Mouse (Mus musculus) lung, embryonic 15.5 days (tissue): ENCODE data around the gene Tmem38b. TPM values are rescaled to one million over a fixed set of nuclear protein-coding genes. Genes with fewer than 3 reads are reported as not detected.

ENCODE experiments used
- ATAC-seq: fragments of 200-750 bp; cut with Nextera tagmentation; 2 replicates; pipeline ENCODE4 v1.8.0; 2017; ENCODE audit warnings: moderate number of reproducible peaks, borderline replicate concordance; ENCODE audit not compliant: low FRiP score, low TSS enrichment; ENCODE audit errors: extremely low read depth
- H3K27ac ChIP-seq: fragments of 300-500 bp; sonication (generic); 2 replicates; pipeline ENCODE4 v1.5.1; 2015; ENCODE audit warnings: moderate library complexity, mild to moderate bottlenecking, inconsistent platforms
- H3K27me3 ChIP-seq: fragments of 300-500 bp; sonication (generic); 2 replicates; pipeline ENCODE4 v1.6.1; 2015; ENCODE audit warnings: inconsistent platforms
- H3K36me3 ChIP-seq: fragments of 300-500 bp; sonication (generic); 2 replicates; pipeline ENCODE4 v1.6.1; 2015; ENCODE audit warnings: inconsistent platforms
- H3K4me1 ChIP-seq: fragments of 300-500 bp; sonication (generic); 2 replicates; pipeline ENCODE4 v1.6.1; 2015; ENCODE audit warnings: inconsistent platforms
- H3K4me2 ChIP-seq: fragments of 300-500 bp; sonication (generic); 2 replicates; pipeline ENCODE4 v1.6.1; 2015; ENCODE audit warnings: inconsistent platforms, mild to moderate bottlenecking, moderate library complexity
- H3K4me3 ChIP-seq: fragments of 300-500 bp; sonication (generic); 2 replicates; pipeline ENCODE4 v1.5.1; 2015; ENCODE audit warnings: mild to moderate bottlenecking, inconsistent platforms
- H3K9ac ChIP-seq: fragments of 300-500 bp; sonication (generic); 2 replicates; pipeline ENCODE4 v1.6.1; 2015; ENCODE audit warnings: inconsistent platforms
- H3K9me3 ChIP-seq: fragments of 300-500 bp; sonication (generic); 2 replicates; pipeline ENCODE4 v1.6.1; 2016; ENCODE audit warnings: inconsistent platforms
- WGBS: fragments of 180-500 bp; shearing (Covaris S2); methylation state at CpG from one replicate; pipeline ENCODE4 v1.1.7; 2015; 5-methylcytosine and 5-hydroxymethylcytosine counted together
- polyA plus RNA-seq: library from polyadenylated mRNA; unstranded; fragments of >200 nt; fragmentation: Nextera tagmentation; extraction: Ambion mirVana; gene quantifications from 2 replicates; pipeline ENCODE4 v1.2.1, GENCODE M21; 2015

Gene Tmem38b
- polyA plus RNA-seq, 1 experiment from 2014 or later: 12.2 TPM

DNA sequence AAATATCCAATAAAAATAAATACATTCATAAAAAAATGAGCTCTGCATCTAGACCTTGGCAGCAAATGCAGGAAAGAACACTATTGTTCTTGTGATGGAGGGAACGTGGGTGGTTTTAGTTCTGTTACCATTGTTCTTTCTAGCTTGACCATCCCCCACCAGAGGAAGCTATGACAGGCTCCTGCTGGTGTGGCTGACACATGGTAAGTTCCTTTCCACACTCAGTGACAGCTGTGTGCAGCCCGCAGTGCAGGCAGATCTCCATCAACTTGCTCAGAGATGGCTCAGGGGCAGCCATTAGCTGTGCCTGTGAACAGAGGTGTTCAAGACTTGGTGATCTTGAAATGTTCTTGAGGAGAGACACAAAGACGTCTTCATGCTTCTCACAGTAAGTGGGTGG, 6.5 kb downstream of the Tmem38b start:
- no peaks in the 10 kb centered on the region for H3K36me3 ChIP-seq
- WGBS: 28% methylated on average over 3 of the region's 3 CpGs
- no peak overlapping the region for H3K4me3 ChIP-seq
- H3K9ac ChIP-seq: no peak overlapping the region
- H3K9me3 ChIP-seq: no peaks in the 10 kb centered on the region; the same call in 1 of the 2 replicates
- H3K27ac ChIP-seq: no peak overlapping the region
- peaks cover 18% of the 10 kb centered on the region for H3K4me1 ChIP-seq
- no peak overlapping the region for H3K4me2 ChIP-seq
- ATAC-seq: peak; percentile 84
- H3K27me3 ChIP-seq: no peaks in the 10 kb centered on the region

DNA sequence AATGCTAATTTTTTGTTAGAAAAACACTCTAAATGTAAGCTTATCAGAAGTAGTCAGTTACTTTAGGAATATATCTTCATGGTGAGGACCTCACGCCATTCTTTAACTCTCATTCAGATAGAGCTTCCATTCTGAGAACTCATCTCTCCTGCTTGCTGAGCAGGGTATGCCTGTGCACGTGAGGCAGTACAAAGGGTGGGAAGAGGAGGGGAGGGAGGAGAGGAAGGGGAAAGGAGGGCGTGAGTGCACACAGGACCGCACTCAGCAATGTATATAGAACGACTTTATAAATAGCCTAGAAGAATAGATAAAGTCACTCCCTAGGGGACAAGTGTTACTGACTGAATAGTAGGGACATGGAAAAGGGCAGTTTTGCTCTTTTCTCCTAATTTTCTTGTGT, 11.1 kb downstream of the Tmem38b start:
- Histone ChIP-seq H3K9me3 (no peaks in the 10 kb centered on the region), H3K4me3 (no peak overlapping the region), H3K36me3 (no peaks in the 10 kb centered on the region), H3K27me3 (no peaks in the 10 kb centered on the region), H3K4me2 (no peak overlapping the region), H3K27ac (no peak overlapping the region), H3K4me1 (peaks cover 17% of the 10 kb centered on the region), H3K9ac (no peak overlapping the region)
- 25% methylated on average over 5 of the region's 5 CpGs for WGBS
- ATAC-seq: no peak

DNA sequence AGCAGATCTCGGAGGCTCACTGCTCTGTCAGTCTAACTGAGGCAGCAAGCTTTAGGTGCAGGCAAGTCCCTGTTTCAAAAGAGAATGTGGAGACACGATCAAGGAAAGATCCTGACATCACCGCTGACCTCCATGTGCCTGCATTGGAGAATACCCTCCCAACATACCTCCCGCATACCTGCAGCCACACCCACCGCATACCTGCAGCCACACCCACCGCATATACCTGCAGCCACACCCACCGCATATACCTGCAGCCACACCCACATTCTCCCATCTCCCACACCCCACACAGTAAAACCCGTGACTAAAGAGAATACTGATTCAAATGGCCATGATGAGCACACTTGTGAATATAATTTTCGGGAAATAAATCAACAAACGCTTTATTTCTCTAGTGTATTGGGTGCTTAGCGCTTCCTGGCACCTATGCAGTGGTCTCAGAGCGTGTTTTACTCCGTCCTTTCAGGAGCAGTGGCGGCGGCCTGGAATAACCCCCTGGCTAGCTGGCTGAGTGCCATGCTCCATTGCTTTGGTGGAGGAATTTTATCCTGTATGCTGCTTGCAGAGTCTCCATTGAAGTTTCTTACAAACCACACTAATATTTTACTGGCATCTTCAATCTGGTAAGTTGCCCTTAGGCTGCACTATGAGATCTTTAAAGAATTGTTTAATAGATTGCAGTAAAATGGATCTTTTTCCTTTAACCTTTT, 14.5 kb downstream of the Tmem38b start:
- Histone ChIP-seq H3K4me1 (peaks cover 5% of the 10 kb centered on the region; the same call in 1 of the 2 replicates), H3K27me3 (no peaks in the 10 kb centered on the region), H3K27ac (no peak overlapping the region), H3K9me3 (no peaks in the 10 kb centered on the region), H3K4me2 (no peak overlapping the region), H3K9ac (no peak overlapping the region), H3K36me3 (no peaks in the 10 kb centered on the region), H3K4me3 (no peak overlapping the region)
- WGBS: 74% methylated on average over 15 of the region's 15 CpGs
- peak; percentile 23; the same call in 1 of the 2 replicates for ATAC-seq

- Histone ChIP-seq H3K4me3 (no peak overlapping the region), H3K27me3 (no peaks in the 10 kb centered on the region), H3K4me1 (no peaks in the 10 kb centered on the region), H3K4me2 (no peak overlapping the region), H3K9me3 (no peaks in the 10 kb centered on the region), H3K9ac (no peak overlapping the region), H3K36me3 (no peaks in the 10 kb centered on the region), H3K27ac (no peak overlapping the region)
- 65% methylated on average over 8 of the region's 8 CpGs for WGBS
- no peak for ATAC-seq
Observed at GRCm38 (mm10) chr4:53843553-53843952, 17.7 kb downstream of the Tmem38b start.

DNA sequence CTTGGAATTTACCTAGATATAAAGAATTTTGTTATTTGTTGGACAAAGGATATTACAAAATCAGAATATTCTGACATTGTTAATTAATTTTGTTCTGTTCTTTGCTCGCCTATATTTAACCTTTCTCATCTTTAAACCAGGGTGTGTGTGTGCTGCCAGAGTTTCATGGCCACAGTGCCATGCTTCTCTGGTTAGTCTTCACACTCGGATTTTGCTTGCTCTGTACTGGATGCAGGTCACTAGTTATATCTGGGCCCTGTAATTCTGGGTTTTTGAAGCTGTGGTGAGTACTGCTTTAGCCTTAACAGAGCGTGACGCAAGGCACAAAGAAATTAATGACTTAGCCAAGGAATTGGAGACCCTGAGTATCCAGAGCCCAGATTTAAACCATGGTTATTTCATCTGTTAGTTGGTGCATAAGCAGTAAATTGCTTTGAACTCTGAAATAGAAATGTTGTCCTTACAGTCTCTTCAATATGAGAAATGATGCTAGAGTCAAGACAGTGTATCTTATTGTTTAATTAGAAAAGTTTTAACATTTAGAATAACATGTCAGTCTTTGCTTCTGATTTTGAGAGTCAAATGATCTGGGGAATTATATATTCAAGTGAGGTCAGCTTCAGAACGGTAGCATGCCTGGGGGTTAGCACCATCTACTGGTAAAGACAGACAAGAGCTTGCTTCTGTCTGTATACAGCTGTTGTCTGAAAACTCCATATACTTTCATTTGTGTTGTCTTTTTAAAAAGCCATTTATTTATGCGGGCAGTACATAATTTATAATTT, 19.2 kb downstream of the Tmem38b start:
- Histone ChIP-seq H3K4me2 (no peak overlapping the region), H3K4me3 (no peak overlapping the region), H3K36me3 (no peaks in the 10 kb centered on the region), H3K9ac (no peak overlapping the region), H3K4me1 (no peaks in the 10 kb centered on the region), H3K9me3 (no peaks in the 10 kb centered on the region), H3K27me3 (no peaks in the 10 kb centered on the region), H3K27ac (no peak overlapping the region)
- 54% methylated on average over 6 of the region's 6 CpGs for WGBS
- no peak for ATAC-seq

DNA sequence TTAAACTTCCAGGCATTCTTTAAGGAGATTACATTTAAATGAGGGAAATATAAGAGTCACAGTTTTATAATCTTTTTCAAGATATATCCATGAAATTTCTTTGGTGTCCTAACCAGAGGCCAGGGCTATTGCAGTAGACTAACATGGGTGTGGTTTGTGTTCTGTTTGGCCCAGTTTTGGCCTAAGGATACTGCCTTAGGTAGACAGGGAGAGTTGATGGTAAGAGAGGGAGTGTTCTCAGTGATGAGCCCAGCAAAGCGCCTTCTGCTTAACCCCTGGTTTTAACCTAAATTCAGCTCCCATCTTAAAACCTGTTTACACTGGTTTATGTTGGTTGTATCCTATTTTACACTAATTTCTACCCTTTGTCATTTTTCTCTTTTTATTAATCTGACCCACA, 19.8 kb downstream of the Tmem38b start:
- no peak overlapping the region for H3K9ac ChIP-seq
- 100% methylated on average over 1 of the region's 1 CpGs for WGBS
- no peak overlapping the region for H3K4me3 ChIP-seq
- H3K4me1 ChIP-seq: no peaks in the 10 kb centered on the region
- H3K27me3 ChIP-seq: no peaks in the 10 kb centered on the region
- H3K9me3 ChIP-seq: no peaks in the 10 kb centered on the region
- no peaks in the 10 kb centered on the region for H3K36me3 ChIP-seq
- H3K4me2 ChIP-seq: no peak overlapping the region
- ATAC-seq: no peak
- H3K27ac ChIP-seq: no peak overlapping the region

GRCm38 (mm10) chr4:53846326-53846725, 20.5 kb downstream of the Tmem38b start:
- Histone ChIP-seq H3K27me3 (no peaks in the 10 kb centered on the region), H3K4me3 (no peak overlapping the region), H3K4me1 (no peaks in the 10 kb centered on the region), H3K27ac (no peak overlapping the region), H3K9ac (no peak overlapping the region), H3K4me2 (no peak overlapping the region), H3K36me3 (no peaks in the 10 kb centered on the region), H3K9me3 (no peaks in the 10 kb centered on the region)
- WGBS: 45% methylated on average over 2 of the region's 2 CpGs
- ATAC-seq: no peak

DNA sequence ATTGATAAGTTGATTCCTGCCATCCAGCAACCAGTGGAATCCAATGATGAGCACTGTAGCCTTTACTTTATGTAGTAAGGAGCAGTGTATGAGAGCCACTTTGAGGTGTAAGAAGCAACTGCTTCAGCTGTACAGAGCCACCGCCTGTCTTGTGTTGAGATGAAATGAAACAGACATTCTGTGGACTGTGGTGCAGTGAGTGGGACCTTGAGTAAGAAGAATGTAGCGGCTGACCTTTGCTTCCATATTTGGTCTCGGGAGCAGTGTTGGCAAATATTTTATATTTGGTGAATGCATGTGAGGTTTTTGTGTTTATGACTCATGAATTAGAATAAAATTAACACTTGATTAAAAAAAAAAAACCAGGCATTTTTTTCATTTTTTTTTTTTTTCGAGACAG, 21.7 kb downstream of the Tmem38b start:
- WGBS: 81% methylated on average over 4 of the region's 4 CpGs
- no peak overlapping the region for H3K9ac ChIP-seq

GRCm38 (mm10) chr4:53848308-53848707, 22.5 kb downstream of the Tmem38b start:
- no peak overlapping the region for H3K27ac ChIP-seq
- no peak for ATAC-seq
- peaks cover 3% of the 10 kb centered on the region; the same call in 1 of the 2 replicates for H3K36me3 ChIP-seq
- no peak overlapping the region for H3K9ac ChIP-seq
- no peak overlapping the region for H3K4me2 ChIP-seq
- H3K4me3 ChIP-seq: no peak overlapping the region
- WGBS: 92% methylated on average over 3 of the region's 3 CpGs
- no peaks in the 10 kb centered on the region for H3K4me1 ChIP-seq
- H3K9me3 ChIP-seq: no peaks in the 10 kb centered on the region
- H3K27me3 ChIP-seq: no peaks in the 10 kb centered on the region

More for the DNA sequence above, 21.7 kb downstream of the Tmem38b start:
- Histone ChIP-seq H3K27me3 (no peaks in the 10 kb centered on the region), H3K4me2 (no peak overlapping the region), H3K9me3 (no peaks in the 10 kb centered on the region), H3K27ac (no peak overlapping the region), H3K36me3 (peaks cover 3% of the 10 kb centered on the region; the same call in 1 of the 2 replicates), H3K4me3 (no peak overlapping the region), H3K4me1 (no peaks in the 10 kb centered on the region)
- ATAC-seq: no peak

DNA sequence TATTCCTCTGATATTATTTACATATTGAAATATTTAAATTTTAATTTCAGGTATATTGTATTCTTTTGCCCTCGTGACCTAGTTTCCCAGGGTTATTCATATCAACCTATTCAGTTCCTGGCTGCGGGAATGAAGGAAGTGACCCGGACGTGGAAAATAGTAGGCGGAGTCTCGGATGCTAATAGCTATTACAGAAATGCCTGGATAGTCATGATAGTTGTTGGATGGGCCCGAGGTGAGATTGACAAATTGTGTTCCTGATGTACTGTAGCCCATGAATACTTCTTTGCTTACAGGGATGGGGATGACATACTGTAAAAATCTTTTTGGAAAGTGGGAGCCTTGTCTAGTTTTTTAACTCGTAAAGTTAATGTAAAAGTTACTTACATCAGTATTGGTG, 23.0 kb downstream of the Tmem38b start:
- 82% methylated on average over 8 of the region's 8 CpGs for WGBS
- Histone ChIP-seq H3K9me3 (no peaks in the 10 kb centered on the region), H3K36me3 (peaks cover 3% of the 10 kb centered on the region; the same call in 1 of the 2 replicates), H3K4me2 (no peak overlapping the region), H3K9ac (no peak overlapping the region), H3K4me1 (no peaks in the 10 kb centered on the region), H3K27ac (no peak overlapping the region), H3K4me3 (no peak overlapping the region), H3K27me3 (no peaks in the 10 kb centered on the region)
- no peak for ATAC-seq

DNA sequence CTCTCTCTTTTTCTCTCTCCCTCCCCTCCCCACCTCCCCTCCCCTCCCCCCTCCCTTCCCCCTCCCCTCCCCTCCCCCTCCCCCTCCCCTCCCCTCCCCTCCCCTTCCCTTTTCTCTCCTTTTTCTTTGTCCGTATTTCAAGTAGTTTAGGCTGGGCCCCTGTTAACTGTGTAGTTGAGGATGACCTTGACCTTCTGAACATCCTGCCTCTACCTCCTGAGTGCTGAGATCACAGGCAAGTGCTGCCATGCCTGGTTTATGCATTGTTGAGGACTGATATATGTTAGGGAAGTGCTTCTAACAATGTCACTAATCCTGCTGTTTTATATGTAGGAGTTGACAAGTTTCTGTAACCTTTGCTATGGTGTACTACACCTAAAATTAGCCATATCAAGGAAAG, 24.0 kb downstream of the Tmem38b start:
- H3K9ac ChIP-seq: no peak overlapping the region
- H3K27me3 ChIP-seq: no peaks in the 10 kb centered on the region
- H3K27ac ChIP-seq: no peak overlapping the region
- no peak overlapping the region for H3K4me2 ChIP-seq
- no peak for ATAC-seq
- no peaks in the 10 kb centered on the region for H3K9me3 ChIP-seq
- no peaks in the 10 kb centered on the region for H3K4me1 ChIP-seq
- peaks cover 5% of the 10 kb centered on the region; the same call in 1 of the 2 replicates for H3K36me3 ChIP-seq
- H3K4me3 ChIP-seq: no peak overlapping the region
- WGBS: no CpG with 5 or more reads among the region's 1 CpGs

DNA sequence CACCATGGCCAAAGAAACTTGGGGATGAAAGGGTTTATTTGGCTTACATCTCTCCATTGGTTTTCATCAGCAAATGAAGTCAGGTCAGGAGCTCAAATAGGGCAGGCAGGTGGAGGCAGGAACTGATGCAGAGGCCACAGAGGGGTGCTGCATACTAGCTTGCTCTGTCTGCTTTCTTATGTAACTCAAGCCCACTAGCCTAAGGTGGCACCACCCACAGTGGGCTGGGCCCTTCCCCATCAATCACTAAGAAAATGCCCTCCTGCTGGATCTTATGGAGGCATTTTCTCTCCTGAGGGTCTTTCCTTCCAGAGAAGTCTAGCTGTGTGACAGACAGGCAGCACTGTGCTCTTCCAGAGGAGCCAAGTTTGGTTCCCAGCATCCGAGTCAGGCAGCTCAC, 27.5 kb downstream of the Tmem38b start:
- Histone ChIP-seq H3K4me2 (no peak overlapping the region), H3K4me3 (no peak overlapping the region), H3K27ac (no peak overlapping the region), H3K36me3 (peaks cover 5% of the 10 kb centered on the region; the same call in 1 of the 2 replicates), H3K9me3 (no peaks in the 10 kb centered on the region), H3K9ac (no peak overlapping the region), H3K4me1 (no peaks in the 10 kb centered on the region), H3K27me3 (no peaks in the 10 kb centered on the region)
- 86% methylated on average over 1 of the region's 1 CpGs for WGBS
- no peak for ATAC-seq
